Mouse (Mus musculus): ENCODE data around the gene Erc2. TPM values are rescaled to one million over a fixed set of nuclear protein-coding genes. Genes with fewer than 3 reads are reported as not detected.

Gene Erc2
- total RNA-seq, 2 experiments from 2014 or later: not detected

- ATAC-seq (replicated peaks; ENCODE audit: low FRiP score, poor library complexity, severe bottlenecking): no peak
Measured at GRCm38 (mm10) chr14:28405277-28405840, 783.1 kb downstream of the Erc2 start.

GRCm38 (mm10) chr14:28409390-28409789 lies 787.2 kb downstream of the Erc2 start:
- ATAC-seq (replicated peaks; ENCODE audit: low FRiP score, poor library complexity, severe bottlenecking): no peak

GRCm38 (mm10) chr14:28409796-28410347 lies 787.6 kb downstream of the Erc2 start:
- ATAC-seq (replicated peaks; ENCODE audit: low FRiP score, poor library complexity, severe bottlenecking): no peak

GRCm38 (mm10) chr14:28410789-28411225 lies 788.6 kb downstream of the Erc2 start:
- ATAC-seq (replicated peaks; ENCODE audit: low FRiP score, poor library complexity, severe bottlenecking): no peak

- no peak for ATAC-seq (replicated peaks; ENCODE audit: low FRiP score, poor library complexity, severe bottlenecking)
Measured at GRCm38 (mm10) chr14:28412252-28412995, 790.2 kb downstream of the Erc2 start.

GRCm38 (mm10) chr14:28413516-28413915 lies 791.3 kb downstream of the Erc2 start:
- ATAC-seq (replicated peaks; ENCODE audit: low FRiP score, poor library complexity, severe bottlenecking): no peak

- no peak for ATAC-seq (replicated peaks; ENCODE audit: low FRiP score, poor library complexity, severe bottlenecking)
Measured at GRCm38 (mm10) chr14:28417019-28417418, 794.8 kb downstream of the Erc2 start.

GRCm38 (mm10) chr14:28418497-28418896 lies 796.3 kb downstream of the Erc2 start:
- ATAC-seq (replicated peaks; ENCODE audit: low FRiP score, poor library complexity, severe bottlenecking): no peak

GRCm38 (mm10) chr14:28419188-28419587 lies 797.0 kb downstream of the Erc2 start:
- no peak for ATAC-seq (replicated peaks; ENCODE audit: low FRiP score, poor library complexity, severe bottlenecking)

GRCm38 (mm10) chr14:28420596-28420995 lies 798.4 kb downstream of the Erc2 start:
- no peak for ATAC-seq (replicated peaks; ENCODE audit: low FRiP score, poor library complexity, severe bottlenecking)

- ATAC-seq (replicated peaks; ENCODE audit: low FRiP score, poor library complexity, severe bottlenecking): no peak
Measured at GRCm38 (mm10) chr14:28426610-28427009, 804.4 kb downstream of the Erc2 start.

GRCm38 (mm10) chr14:28431703-28432309 lies 809.6 kb downstream of the Erc2 start:
- ATAC-seq (replicated peaks; ENCODE audit: low FRiP score, poor library complexity, severe bottlenecking): no peak

- ATAC-seq (replicated peaks; ENCODE audit: low FRiP score, poor library complexity, severe bottlenecking): no peak
Measured at GRCm38 (mm10) chr14:28434996-28435395, 812.8 kb downstream of the Erc2 start.

- ATAC-seq (replicated peaks; ENCODE audit: low FRiP score, poor library complexity, severe bottlenecking): no peak
Measured at GRCm38 (mm10) chr14:28439171-28439570, 816.9 kb downstream of the Erc2 start.

GRCm38 (mm10) chr14:28441240-28441967 lies 819.2 kb downstream of the Erc2 start:
- no peak for ATAC-seq (replicated peaks; ENCODE audit: low FRiP score, poor library complexity, severe bottlenecking)

GRCm38 (mm10) chr14:28443254-28443944 lies 821.2 kb downstream of the Erc2 start:
- ATAC-seq (replicated peaks; ENCODE audit: low FRiP score, poor library complexity, severe bottlenecking): no peak

GRCm38 (mm10) chr14:28445737-28446136 lies 823.5 kb downstream of the Erc2 start:
- no peak for ATAC-seq (replicated peaks; ENCODE audit: low FRiP score, poor library complexity, severe bottlenecking)

GRCm38 (mm10) chr14:28451771-28452170 lies 829.5 kb downstream of the Erc2 start:
- ATAC-seq (replicated peaks; ENCODE audit: low FRiP score, poor library complexity, severe bottlenecking): no peak

- no peak for ATAC-seq (replicated peaks; ENCODE audit: low FRiP score, poor library complexity, severe bottlenecking)
Measured at GRCm38 (mm10) chr14:28456372-28457076, 834.3 kb downstream of the Erc2 start.
